Mouse (Mus musculus) inflammation-experienced regulatory T-cells, adult 6 months (primary cell): ENCODE data around the gene Zfp467. TPM values are rescaled to one million over a fixed set of nuclear protein-coding genes. Genes with fewer than 3 reads are reported as not detected.

Experiments
- ATAC-seq: one replicate; pipeline ENCODE4 v1.8.0; 2017
- polyA plus RNA-seq, 3 experiments: library from polyadenylated mRNA; unstranded; fragments of 100-300 nt; shearing (Covaris generic); gene quantifications; one replicate each; pipeline ENCODE4 v1.2.1; 2017

Gene Zfp467
- polyA plus RNA-seq, 3 experiments from 2014 or later: 4.5 to 10.4 (median 8.2) TPM

GRCm38 (mm10) chr6:48439654-48440053 lies 6.0 kb downstream of the Zfp467 start:
- ATAC-seq: no peak

GRCm38 (mm10) chr6:48438475-48439125 lies 7.0 kb downstream of the Zfp467 start:
- ATAC-seq: no peak

- no peak for ATAC-seq
These were observed 7.8 kb downstream of the Zfp467 start for GRCm38 (mm10) chr6:48437679-48438376.

GRCm38 (mm10) chr6:48435706-48436349 lies 9.8 kb downstream of the Zfp467 start:
- no peak for ATAC-seq

- no peak for ATAC-seq
These were observed 10.5 kb downstream of the Zfp467 start for GRCm38 (mm10) chr6:48435111-48435510.

- ATAC-seq: no peak
These were observed 11.0 kb downstream of the Zfp467 start for GRCm38 (mm10) chr6:48434651-48435050.

GRCm38 (mm10) chr6:48432893-48433816 lies 12.5 kb downstream of the Zfp467 start:
- ATAC-seq: no peak

GRCm38 (mm10) chr6:48430748-48431147 lies 14.9 kb downstream of the Zfp467 start:
- no peak for ATAC-seq

- no peak for ATAC-seq
These were observed 16.7 kb downstream of the Zfp467 start for GRCm38 (mm10) chr6:48428769-48429557.

- no peak for ATAC-seq
These were observed 18.7 kb downstream of the Zfp467 start for GRCm38 (mm10) chr6:48426956-48427355.

- no peak for ATAC-seq
These were observed 21.6 kb downstream of the Zfp467 start for GRCm38 (mm10) chr6:48424074-48424473.

GRCm38 (mm10) chr6:48423336-48423735 lies 22.3 kb downstream of the Zfp467 start:
- ATAC-seq: no peak

GRCm38 (mm10) chr6:48420647-48421046 lies 25.0 kb downstream of the Zfp467 start:
- no peak for ATAC-seq

GRCm38 (mm10) chr6:48416486-48416885 lies 29.1 kb downstream of the Zfp467 start:
- ATAC-seq: no peak

- no peak for ATAC-seq
These were observed 30.0 kb downstream of the Zfp467 start for GRCm38 (mm10) chr6:48415636-48416035.

- no peak for ATAC-seq
These were observed 30.7 kb downstream of the Zfp467 start for GRCm38 (mm10) chr6:48414886-48415285.

GRCm38 (mm10) chr6:48413081-48413480 lies 32.5 kb downstream of the Zfp467 start:
- no peak for ATAC-seq

- ATAC-seq: no peak
These were observed 33.0 kb downstream of the Zfp467 start for GRCm38 (mm10) chr6:48412662-48413061.

- no peak for ATAC-seq
These were observed 33.5 kb downstream of the Zfp467 start for GRCm38 (mm10) chr6:48412147-48412546.

- ATAC-seq: no peak
These were observed 34.2 kb downstream of the Zfp467 start for GRCm38 (mm10) chr6:48411193-48412092.

GRCm38 (mm10) chr6:48410551-48410950 lies 35.1 kb downstream of the Zfp467 start:
- no peak for ATAC-seq
